Mouse (Mus musculus) liver, adult 2 months (tissue): ENCODE results near the gene Gfy. TPM values are rescaled to one million over a fixed set of nuclear protein-coding genes. Genes with fewer than 3 reads are reported as not detected.

Experiments
- DNase-seq: peaks from one replicate; pipeline ENCODE4 v3.0.0-alpha.2; 2011; ENCODE audit warnings: low read depth, low spot score; ENCODE audit errors: extremely low read depth
- H3K27ac ChIP-seq: fragments of 200-500 bp; replicated peaks from 2 replicates; pipeline ENCODE4 v1.5.1; 2012; ENCODE audit warnings: low read depth, mild to moderate bottlenecking, control low read depth, inconsistent platforms, low read length; ENCODE audit not compliant: insufficient read depth
- H3K27me3 ChIP-seq: fragments of 200-500 bp; 2 replicates; pipeline ENCODE4 v1.6.1; 2012; ENCODE audit warnings: mild to moderate bottlenecking, moderate library complexity, low read length, inconsistent platforms; ENCODE audit not compliant: control insufficient read depth, insufficient read depth
- H3K36me3 ChIP-seq: fragments of 200-500 bp; 2 replicates; pipeline ENCODE4 v1.6.1; 2012; ENCODE audit warnings: low read length, inconsistent platforms; ENCODE audit not compliant: control insufficient read depth, insufficient read depth
- H3K4me1 ChIP-seq: fragments of 200-500 bp; 2 replicates; pipeline ENCODE4 v1.6.1; 2011; ENCODE audit warnings: low read length; ENCODE audit not compliant: control insufficient read depth, insufficient read depth
- H3K4me3 ChIP-seq: fragments of 200-500 bp; 2 replicates; pipeline ENCODE4 v1.5.1; 2011; ENCODE audit warnings: low read depth, mild to moderate bottlenecking, control low read depth, low read length, moderate library complexity; ENCODE audit not compliant: insufficient read depth
- H3K79me2 ChIP-seq: fragments of 200-500 bp; 2 replicates; pipeline ENCODE4 v1.6.1; 2012; ENCODE audit warnings: inconsistent platforms, mild to moderate bottlenecking, low read length, moderate library complexity; ENCODE audit not compliant: control insufficient read depth, insufficient read depth
- H3K9ac ChIP-seq: fragments of 200-500 bp; 2 replicates; pipeline ENCODE4 v1.6.1; 2012; ENCODE audit warnings: low read depth, mild to moderate bottlenecking, control low read depth, inconsistent platforms, low read length
- CTCF ChIP-seq: fragments of 200-500 bp; IDR thresholded peaks from 2 replicates; pipeline ENCODE4 v1.5.1; 2011; ENCODE audit warnings: low read depth, low read length, control low read depth
- POLR2A ChIP-seq: fragments of 200-500 bp; IDR thresholded peaks from 2 replicates; pipeline ENCODE4 v1.6.1; 2011; ENCODE audit warnings: low read length, control low read depth; ENCODE audit not compliant: insufficient read depth; ENCODE audit errors: extremely low read depth
- WGBS: fragments of 180-500 bp; shearing (Covaris S2); methylation state at CpG from one replicate; pipeline ENCODE4 v1.1.7; 2018; 5-methylcytosine and 5-hydroxymethylcytosine counted together
- polyA plus RNA-seq: library from polyadenylated mRNA; depleted of rRNA; stranded (reverse); fragments of >200 nt; gene quantifications from 2 replicates; pipeline ENCODE4 v1.2.3, GENCODE M21; 2012
- total RNA-seq: library from RNA; depleted of rRNA; stranded (reverse); fragments of >200 nt; gene quantifications from 2 replicates; pipeline ENCODE4 v1.2.3, GENCODE M21; 2014

Gene Gfy
- total and polyA plus RNA-seq, 2 experiments, result not detected

GRCm38 (mm10) chr7:45135370-45135769 lies 44.0 kb downstream of the Gfy start:
- TF ChIP-seq CTCF (no peak), POLR2A (no peak)
- Histone ChIP-seq H3K36me3 (no peaks in the 10 kb centered on the region), H3K79me2 (no peaks in the 10 kb centered on the region; the same call in 1 of the 2 replicates), H3K27ac (no peak overlapping the region), H3K27me3 (no peaks in the 10 kb centered on the region), H3K4me1 (peaks cover 21% of the 10 kb centered on the region), H3K9ac (peak overlapping the region; percentile 76), H3K4me3 (peak overlapping the region; percentile 70; the same call in 1 of the 2 replicates)
- DNase-seq, result no peak
- WGBS, result 85% methylated on average over 3 of the region's 3 CpGs

GRCm38 (mm10) chr7:45134544-45135026 lies 44.8 kb downstream of the Gfy start:
- H3K36me3 ChIP-seq, result no peaks in the 10 kb centered on the region
- no peak for DNase-seq
- peaks cover 19% of the 10 kb centered on the region for H3K4me1 ChIP-seq
- no peak overlapping the region for H3K4me3 ChIP-seq
- H3K27ac ChIP-seq, result no peak overlapping the region
- TF ChIP-seq CTCF (no peak), POLR2A (no peak)
- no peaks in the 10 kb centered on the region; the same call in 1 of the 2 replicates for H3K79me2 ChIP-seq
- H3K9ac ChIP-seq, result no peak overlapping the region
- WGBS, result 47% methylated on average over 12 of the region's 12 CpGs
- H3K27me3 ChIP-seq, result no peaks in the 10 kb centered on the region

- H3K4me3 ChIP-seq, result no peak overlapping the region
- H3K4me1 ChIP-seq, result peaks cover 19% of the 10 kb centered on the region
- H3K79me2 ChIP-seq, result no peaks in the 10 kb centered on the region; the same call in 1 of the 2 replicates
- TF ChIP-seq POLR2A (no peak), CTCF (peak; percentile 43)
- H3K27ac ChIP-seq, result no peak overlapping the region
- no peak for DNase-seq
- WGBS, result 94% methylated on average over 8 of the region's 8 CpGs
- no peaks in the 10 kb centered on the region for H3K36me3 ChIP-seq
- H3K27me3 ChIP-seq, result no peaks in the 10 kb centered on the region
- no peak overlapping the region for H3K9ac ChIP-seq
Measured at GRCm38 (mm10) chr7:45133446-45134159, 45.8 kb downstream of the Gfy start.

GRCm38 (mm10) chr7:45131850-45132249 lies 47.5 kb downstream of the Gfy start:
- peaks cover 5% of the 10 kb centered on the region; the same call in 1 of the 2 replicates for H3K36me3 ChIP-seq
- peaks cover 11% of the 10 kb centered on the region; the same call in 1 of the 2 replicates for H3K79me2 ChIP-seq
- peaks cover 26% of the 10 kb centered on the region for H3K4me1 ChIP-seq
- no peak overlapping the region for H3K4me3 ChIP-seq
- H3K27ac ChIP-seq, result peak overlapping the region; percentile 52
- 83% methylated on average over 11 of the region's 11 CpGs for WGBS
- TF ChIP-seq POLR2A (no peak), CTCF (no peak)
- DNase-seq, result no peak
- H3K9ac ChIP-seq, result 0 out of 2 replicates have a peak overlapping the region, but pooled peaks have one; percentile 6
- H3K27me3 ChIP-seq, result no peaks in the 10 kb centered on the region

- TF ChIP-seq CTCF, result no peak
- no peak for TF ChIP-seq POLR2A
- H3K27ac ChIP-seq, result peak overlapping the region; percentile 90
Measured at GRCm38 (mm10) chr7:45129776-45130512, 49.4 kb downstream of the Gfy start.

More at GRCm38 (mm10) chr7:45129776-45130512, 49.4 kb downstream of the Gfy start:
- Histone ChIP-seq H3K79me2 (peaks cover 11% of the 10 kb centered on the region; the same call in 1 of the 2 replicates), H3K27me3 (no peaks in the 10 kb centered on the region), H3K9ac (peak overlapping the region; percentile 30), H3K4me1 (peaks cover 31% of the 10 kb centered on the region), H3K36me3 (peaks cover 18% of the 10 kb centered on the region; the same call in 1 of the 2 replicates), H3K4me3 (no peak overlapping the region)
- no peak for DNase-seq
- 51% methylated on average over 15 of the region's 15 CpGs for WGBS
